Mouse (Mus musculus) v-Abl transformed pro-B cells (cell line): ENCODE data around the gene Lhfp.

ENCODE experiments used
- in situ Hi-C, 2 experiments: fragments of 400-800 bp; cut with MboI; formaldehyde crosslinking; loops; one replicate each; pipeline ENCODE4 v1.15.1; 2025; ENCODE audit not compliant: unreplicated experiment in 2 of 2

Lhfp gene

GRCm38 (mm10) chr3:53292979-53293378 lies 251.7 kb downstream of the Lhfp start:
- in situ Hi-C loops, result loop anchor here in 1 of 2 experiments (25.0 kb wide), 2 partner anchors 881 to 1031 kb away; partner anchors contain the start of gene Foxo1

GRCm38 (mm10) chr3:53293901-53294433 lies 252.6 kb downstream of the Lhfp start:
- in situ Hi-C loops, result loop anchor here in 1 of 2 experiments (25.0 kb wide), 2 partner anchors 882 to 1032 kb away; partner anchors contain the start of gene Foxo1

GRCm38 (mm10) chr3:53294855-53295254 lies 253.5 kb downstream of the Lhfp start:
- in situ Hi-C loops, result loop anchor here in 1 of 2 experiments (25.0 kb wide), 2 partner anchors 883 to 1033 kb away; partner anchors contain the start of gene Foxo1

- in situ Hi-C loops, result no loop called here
Measured at GRCm38 (mm10) chr3:53301866-53302265, 260.5 kb downstream of the Lhfp start.

GRCm38 (mm10) chr3:53304123-53304900 lies 263.0 kb downstream of the Lhfp start:
- in situ Hi-C loops, result no loop called here

- in situ Hi-C loops, result no loop called here
Measured at GRCm38 (mm10) chr3:53305860-53306259, 264.5 kb downstream of the Lhfp start.

- in situ Hi-C loops, result no loop called here
Measured at GRCm38 (mm10) chr3:53308649-53309048, 267.3 kb downstream of the Lhfp start.

GRCm38 (mm10) chr3:53310093-53310492 lies 268.8 kb downstream of the Lhfp start:
- in situ Hi-C loops, result no loop called here

GRCm38 (mm10) chr3:53310615-53311014 lies 269.3 kb downstream of the Lhfp start:
- in situ Hi-C loops, result no loop called here
